Mouse (Mus musculus): ENCODE results near the gene Numa1.
"Not testable (repeated sequence)": the region's sequence is repeated elsewhere in the genome, so short reads cannot be mapped to it uniquely, and the experiment has no call there.

The Numa1 gene

GRCm38 (mm10) chr7:101933751-101934240 is at the start of gene Numa1, which contains the start of gene Lrrc51:
Numa1 (plus strand) TSS chr7:101934111.
Lrrc51 (minus strand) TSS chr7:101933895.
- peak; percentile 98 for DNase-seq (ENCODE audit: low spot score)

GRCm38 (mm10) chr7:101884160-101884559 is 49.8 kb upstream of the Numa1 start:
- DNase-seq (ENCODE audit: low spot score), result no peak

GRCm38 (mm10) chr7:101886274-101886673 is 47.6 kb upstream of the Numa1 start:
- DNase-seq (ENCODE audit: low spot score), result no peak

GRCm38 (mm10) chr7:101888460-101888859 is 45.5 kb upstream of the Numa1 start:
- DNase-seq (ENCODE audit: low spot score), result no peak

GRCm38 (mm10) chr7:101895695-101896094 is 38.2 kb upstream of the Numa1 start:
- no peak for DNase-seq (ENCODE audit: low spot score)

- peak; percentile 99 for DNase-seq (ENCODE audit: low spot score)
Measured at GRCm38 (mm10) chr7:101896104-101897066, 37.5 kb upstream of the Numa1 start.

GRCm38 (mm10) chr7:101900331-101901097 is 33.4 kb upstream of the Numa1 start:
- DNase-seq (ENCODE audit: low spot score), result no peak

- no peak for DNase-seq (ENCODE audit: low spot score)
Measured at GRCm38 (mm10) chr7:101901969-101902368, 31.9 kb upstream of the Numa1 start.

GRCm38 (mm10) chr7:101902846-101903245 is 31.1 kb upstream of the Numa1 start:
- no peak for DNase-seq (ENCODE audit: low spot score)

- DNase-seq (ENCODE audit: low spot score), result peak; percentile 99
Measured at GRCm38 (mm10) chr7:101905561-101906286, 28.2 kb upstream of the Numa1 start, which contains the start of gene Lamtor1. Lamtor1 (plus strand) TSS chr7:101905904.

- no peak for DNase-seq (ENCODE audit: low spot score)
Measured at GRCm38 (mm10) chr7:101906287-101906681, 27.6 kb upstream of the Numa1 start, which contains the start of gene Tomt. Tomt (minus strand) TSS chr7:101906359.

- DNase-seq (ENCODE audit: low spot score), result no peak
Measured at GRCm38 (mm10) chr7:101906696-101907095, 27.2 kb upstream of the Numa1 start.

GRCm38 (mm10) chr7:101908367-101908766 is 25.5 kb upstream of the Numa1 start:
- no peak for DNase-seq (ENCODE audit: low spot score)

- no peak for DNase-seq (ENCODE audit: low spot score)
Measured at GRCm38 (mm10) chr7:101910138-101910537, 23.8 kb upstream of the Numa1 start.

GRCm38 (mm10) chr7:101911982-101912381 is 21.9 kb upstream of the Numa1 start:
- no peak for DNase-seq (ENCODE audit: low spot score)

GRCm38 (mm10) chr7:101918071-101918470 is 15.8 kb upstream of the Numa1 start:
- DNase-seq (ENCODE audit: low spot score), result peak; percentile 58

GRCm38 (mm10) chr7:101925892-101926291 is 8.0 kb upstream of the Numa1 start:
- DNase-seq (ENCODE audit: low spot score), result not testable (repeated sequence)

GRCm38 (mm10) chr7:101928093-101928492 is 5.8 kb upstream of the Numa1 start:
- no peak for DNase-seq (ENCODE audit: low spot score)

GRCm38 (mm10) chr7:101932551-101932950 is 1.4 kb upstream of the Numa1 start:
- DNase-seq (ENCODE audit: low spot score), result no peak

GRCm38 (mm10) chr7:101933300-101933699 is 611 bp upstream of the Numa1 start:
- DNase-seq (ENCODE audit: low spot score), result peak; percentile 56

- DNase-seq (ENCODE audit: low spot score), result no peak
Measured at GRCm38 (mm10) chr7:101935957-101936356, 2.0 kb downstream of the Numa1 start.

- no peak for DNase-seq (ENCODE audit: low spot score)
Measured at GRCm38 (mm10) chr7:101936996-101937395, 3.1 kb downstream of the Numa1 start.
